Mouse (Mus musculus) stomach, postnatal 0 days (tissue): ENCODE measurements around the gene Nkap.

ENCODE experiments used
- CTCF ChIP-seq: IDR thresholded peaks from 2 replicates; pipeline ENCODE4 v1.5.1; 2016; ENCODE audit warnings: antibody characterized with exemption, low read depth, mild to moderate bottlenecking, moderate library complexity
- EP300 ChIP-seq: optimal IDR thresholded peaks from 2 replicates; pipeline ENCODE3; 2016; ENCODE audit warnings: antibody characterized with exemption

DNA sequence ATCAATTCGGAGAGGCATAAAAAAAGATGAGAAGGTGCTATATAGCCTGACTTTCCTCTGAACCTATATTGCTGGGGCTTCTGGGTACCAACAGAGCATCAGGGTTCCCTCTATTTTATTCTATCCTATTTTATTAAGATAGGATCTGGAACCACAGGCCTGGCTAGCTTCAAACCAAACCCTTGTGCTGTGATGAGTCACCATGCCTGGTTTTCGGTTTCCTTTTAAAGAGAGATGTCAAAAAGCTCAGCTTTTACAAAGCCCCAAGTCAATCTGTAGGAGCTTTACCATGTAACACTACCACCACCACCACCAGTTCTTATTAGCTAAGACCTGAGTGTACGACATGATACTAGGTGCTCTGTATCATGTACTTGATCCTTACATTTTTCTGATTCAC lies 27.9 kb upstream of the Nkap start:
- TF ChIP-seq EP300: no peak
- no peak for TF ChIP-seq CTCF
